Mouse (Mus musculus) MEL (cell line): ENCODE measurements around the gene Rabggta. TPM values are rescaled to one million over a fixed set of nuclear protein-coding genes. Genes with fewer than 3 reads are reported as not detected.
A peak's percentile ranks its signal among the peaks of the same experiment; 100 is the strongest.

Source experiments
- DNase-seq: peaks from one replicate; pipeline ENCODE4 v3.0.0; 2011; ENCODE audit warnings: low read depth, low spot score
- H3K27ac ChIP-seq: 2 replicates; pipeline ENCODE4 v1.5.1; 2012; ENCODE audit warnings: low read depth, mild to moderate bottlenecking, control low read depth, low read length, moderate library complexity; ENCODE audit not compliant: control insufficient read depth
- H3K27me3 ChIP-seq, 2 experiments: fragments of 150-350 bp in 1 of 2; sonication (generic) in 1 of 2; 2 replicates each; pipeline ENCODE4 v1.6.1; 2012; ENCODE audit warnings: low read length in 2 of 2, mild to moderate bottlenecking in 2 of 2, improper control_type of control experiment in 1 of 2, moderate library complexity in 1 of 2; ENCODE audit not compliant: insufficient read depth in 2 of 2, control insufficient read depth in 1 of 2
- H3K36me3 ChIP-seq, 2 experiments: 2 replicates each; pipeline ENCODE4 v1.6.1; 2012 to 2014; ENCODE audit warnings: low read length in 2 of 2, improper control_type of control experiment in 1 of 2, inconsistent platforms in 1 of 2, mild to moderate bottlenecking in 1 of 2; ENCODE audit not compliant: insufficient read depth in 2 of 2, control insufficient read depth in 1 of 2
- H3K4me1 ChIP-seq, 2 experiments: fragments of 150-350 bp in 1 of 2; sonication (generic) in 1 of 2; 2 replicates each; pipeline ENCODE4 v1.6.1; 2012; ENCODE audit warnings: low read length in 2 of 2, improper control_type of control experiment in 1 of 2, mild to moderate bottlenecking in 1 of 2; ENCODE audit not compliant: insufficient read depth in 2 of 2, control insufficient read depth in 1 of 2
- H3K4me3 ChIP-seq, 2 experiments: fragments of 150-350 bp in 1 of 2; sonication (generic) in 1 of 2; 2 replicates each; pipeline ENCODE4 v1.5.1; 2012; ENCODE audit warnings: low read depth in 2 of 2, low read length in 2 of 2, mild to moderate bottlenecking in 2 of 2, moderate library complexity in 2 of 2, control low read depth in 1 of 2, improper control_type of control experiment in 1 of 2; ENCODE audit not compliant: control insufficient read depth in 1 of 2, insufficient read depth in 1 of 2
- H3K79me2 ChIP-seq: 2 replicates; pipeline ENCODE4 v1.6.1; 2012; ENCODE audit warnings: mild to moderate bottlenecking, low read length, moderate library complexity; ENCODE audit not compliant: control insufficient read depth, poor library complexity, insufficient read depth
- H3K9ac ChIP-seq: 2 replicates; pipeline ENCODE4 v1.6.1; 2012; ENCODE audit warnings: low read depth, mild to moderate bottlenecking, control low read depth, low read length, moderate library complexity; ENCODE audit not compliant: control insufficient read depth, poor library complexity, severe bottlenecking
- H3K9me3 ChIP-seq: fragments of 150-350 bp; sonication (generic); replicated peaks from 2 replicates; pipeline ENCODE4 v1.6.1; 2012; ENCODE audit warnings: mild to moderate bottlenecking, low read length, improper control_type of control experiment, moderate library complexity; ENCODE audit not compliant: insufficient read depth
- BHLHE40 ChIP-seq: IDR thresholded peaks from 2 replicates; pipeline ENCODE4 v1.6.1; 2012; ENCODE audit warnings: low read depth, mild to moderate bottlenecking, inconsistent platforms, low read length, improper control_type of control experiment, borderline replicate concordance
- CHD1 ChIP-seq: IDR thresholded peaks from 2 replicates; pipeline ENCODE4 v1.6.1; 2012; ENCODE audit warnings: low read depth, mild to moderate bottlenecking, inconsistent platforms, low read length, improper control_type of control experiment
- CHD2 ChIP-seq: IDR thresholded peaks from 2 replicates; pipeline ENCODE4 v1.6.1; 2011; ENCODE audit warnings: low read length, improper control_type of control experiment
- ELF1 ChIP-seq: IDR thresholded peaks from 2 replicates; pipeline ENCODE4 v1.6.1; 2014; ENCODE audit warnings: low read depth, mild to moderate bottlenecking, inconsistent platforms, low read length, improper control_type of control experiment, moderate library complexity
- EP300 ChIP-seq, 2 experiments: IDR thresholded peaks; 2 replicates each; pipeline ENCODE4 v1.6.1; 2011; ENCODE audit warnings: improper control_type of control experiment in 2 of 2, low read length in 2 of 2, low read depth in 1 of 2, mild to moderate bottlenecking in 1 of 2
- ETS1 ChIP-seq: IDR thresholded peaks from 2 replicates; pipeline ENCODE4 v1.6.1; 2012; ENCODE audit warnings: low read depth, mild to moderate bottlenecking, inconsistent platforms, low read length, improper control_type of control experiment, moderate library complexity
- GATA1 ChIP-seq: IDR thresholded peaks from 2 replicates; pipeline ENCODE4 v1.6.1; 2011; ENCODE audit warnings: low read depth, low read length, improper control_type of control experiment
- HCFC1 ChIP-seq: IDR thresholded peaks from 2 replicates; pipeline ENCODE4 v1.6.1; 2012; ENCODE audit warnings: low read depth, mild to moderate bottlenecking, inconsistent platforms, low read length, improper control_type of control experiment, moderate library complexity
- JUND ChIP-seq: IDR thresholded peaks from 2 replicates; pipeline ENCODE4 v1.6.1; 2011; ENCODE audit warnings: low read depth, mild to moderate bottlenecking, improper control_type of control experiment, low read length
- MAX ChIP-seq: IDR thresholded peaks from 2 replicates; pipeline ENCODE4 v1.6.1; 2011; ENCODE audit warnings: low read length, improper control_type of control experiment
- MAZ ChIP-seq: IDR thresholded peaks from 2 replicates; pipeline ENCODE4 v1.6.1; 2012; ENCODE audit warnings: low read depth, mild to moderate bottlenecking, inconsistent platforms, low read length, improper control_type of control experiment
- MEF2A ChIP-seq: IDR thresholded peaks from 2 replicates; pipeline ENCODE4 v1.6.1; 2014; ENCODE audit warnings: low read depth, mild to moderate bottlenecking, inconsistent platforms, low read length, improper control_type of control experiment; ENCODE audit not compliant: poor library complexity, insufficient replicate concordance, severe bottlenecking; ENCODE audit errors: extremely low read depth
- MYB ChIP-seq: IDR thresholded peaks from 2 replicates; pipeline ENCODE4 v1.6.1; 2011; ENCODE audit warnings: mild to moderate bottlenecking, low read depth, low read length, improper control_type of control experiment
- NELFE ChIP-seq: IDR thresholded peaks from 2 replicates; pipeline ENCODE4 v1.6.1; 2011; ENCODE audit warnings: low read depth, low read length, improper control_type of control experiment
- POLR2A ChIP-seq, 2 experiments: IDR thresholded peaks; 2 replicates each; pipeline ENCODE4 v1.6.1; 2011 to 2012; ENCODE audit warnings: low read length in 2 of 2, mild to moderate bottlenecking in 2 of 2, control low read depth in 1 of 2, improper control_type of control experiment in 1 of 2, low read depth in 1 of 2, moderate library complexity in 1 of 2; ENCODE audit not compliant: control insufficient read depth in 1 of 2, insufficient read depth in 1 of 2, poor library complexity in 1 of 2
- POLR2AphosphoS5 ChIP-seq: IDR thresholded peaks from 2 replicates; pipeline ENCODE4 v1.6.1; 2012; ENCODE audit warnings: low read depth, borderline replicate concordance, mild to moderate bottlenecking, inconsistent platforms, low read length, moderate library complexity, mixed read lengths
- RAD21 ChIP-seq: IDR thresholded peaks from 2 replicates; pipeline ENCODE4 v1.6.1; 2011; ENCODE audit warnings: mild to moderate bottlenecking, low read depth, low read length, improper control_type of control experiment
- RCOR1 ChIP-seq: IDR thresholded peaks from 2 replicates; pipeline ENCODE4 v1.6.1; 2012; ENCODE audit warnings: low read depth, mild to moderate bottlenecking, inconsistent platforms, low read length, improper control_type of control experiment
- TAL1 ChIP-seq: IDR thresholded peaks from 2 replicates; pipeline ENCODE4 v1.6.1; 2012; ENCODE audit warnings: mild to moderate bottlenecking, inconsistent platforms, low read length, moderate library complexity, mixed read lengths
- TCF12 ChIP-seq: IDR thresholded peaks from 2 replicates; pipeline ENCODE4 v1.6.1; 2014; ENCODE audit warnings: low read depth, mild to moderate bottlenecking, inconsistent platforms, low read length, improper control_type of control experiment, moderate library complexity
- USF1 ChIP-seq: IDR thresholded peaks from 2 replicates; pipeline ENCODE4 v1.6.1; 2014; ENCODE audit warnings: low read depth, mild to moderate bottlenecking, inconsistent platforms, low read length, improper control_type of control experiment, moderate library complexity
- ZC3H11A ChIP-seq: IDR thresholded peaks from 2 replicates; pipeline ENCODE4 v1.6.1; 2012; ENCODE audit warnings: low read depth, mild to moderate bottlenecking, inconsistent platforms, low read length, improper control_type of control experiment
- ZKSCAN1 ChIP-seq: IDR thresholded peaks from 2 replicates; pipeline ENCODE4 v1.6.1; 2012; ENCODE audit warnings: low read depth, mild to moderate bottlenecking, inconsistent platforms, low read length, improper control_type of control experiment, moderate library complexity
- polyA plus RNA-seq, 2 experiments: library from polyadenylated mRNA; stranded (reverse) in 1 of 2; unstranded in 1 of 2; fragments of >175 nt in 1 of 2; fragments of >200 nt in 1 of 2; gene quantifications; 2 replicates each; pipeline versions ENCODE4 v1.2.1 to v1.2.4; 2012; ENCODE audit warnings: low replicate concordance in 2 of 2, low read depth in 1 of 2; ENCODE audit not compliant: insufficient read length in 2 of 2, insufficient read depth in 1 of 2, missing spikeins in 1 of 2
- total RNA-seq: library from RNA; depleted of rRNA; stranded (reverse); fragments of 300-350 nt; gene quantifications from 2 replicates; pipeline ENCODE4 v1.2.3, GENCODE M21; 2012

Rabggta gene
- total and polyA plus RNA-seq, 3 experiments = 22.8 to 32.0 TPM; not detected in 1

DNA sequence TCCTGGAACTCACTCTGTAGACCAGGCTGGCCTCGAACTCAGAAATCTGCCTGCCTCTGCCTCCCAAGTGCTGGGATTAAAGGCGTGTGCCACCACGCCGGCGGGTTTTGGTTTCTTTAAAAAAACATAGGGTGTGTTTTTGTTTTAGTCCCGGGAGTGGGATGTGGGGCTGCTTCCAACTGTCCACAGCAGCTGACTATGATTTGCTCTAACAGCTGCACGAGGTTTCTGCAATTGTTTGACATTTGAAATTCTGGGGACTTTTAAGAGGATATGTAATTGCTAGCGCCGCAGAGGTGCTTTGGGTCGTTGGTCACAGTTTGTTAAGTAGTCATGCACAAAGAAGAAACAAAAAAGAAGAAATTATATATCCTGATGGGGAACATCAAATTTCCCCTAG lies 32.6 kb downstream of the Rabggta start:
- Histone ChIP-seq H3K36me3 (no peaks in the 10 kb centered on the region), H3K9ac (no peak overlapping the region), H3K4me1 (no peaks in the 10 kb centered on the region), H3K79me2 (no peaks in the 10 kb centered on the region), H3K27ac (no peak overlapping the region), H3K27me3 (peaks cover 0 to 1% of the 10 kb centered on the region in 2 experiments; a peak in 1 of 4 replicates), H3K9me3 (no peaks in the 10 kb centered on the region), H3K4me3 (no peak overlapping the region)
- no peak for DNase-seq
- TF ChIP-seq MEF2A (no peak), ELF1 (no peak), POLR2A (IDR thresholded peaks at IDR 0.05; ENCODE audit: control insufficient read depth in 1 of 2, insufficient read depth in 1 of 2, low read depth in 1 of 2, low read length in 2 of 2, poor library complexity in 1 of 2) (no peak), ZC3H11A (no peak), HCFC1 (no peak), JUND (no peak), MAX (no peak), MAZ (no peak)

DNA sequence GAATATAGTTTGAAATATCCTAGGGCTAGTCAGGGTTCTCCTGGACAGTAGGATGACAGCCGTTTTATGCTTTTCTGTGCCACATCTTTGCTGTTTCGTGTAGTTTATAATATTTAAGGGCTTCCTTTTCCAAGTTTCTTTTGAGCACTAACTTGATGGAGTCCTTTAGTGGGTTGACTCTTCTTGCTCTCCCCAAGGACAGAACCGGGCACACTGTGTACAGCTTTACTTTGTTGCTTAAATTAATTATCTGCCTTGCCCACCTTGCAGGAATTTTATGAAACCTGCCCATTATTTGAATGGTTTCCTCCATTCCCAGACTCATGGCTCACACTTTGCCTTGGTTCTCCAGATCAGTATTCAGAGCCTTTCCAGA lies 40.0 kb downstream of the Rabggta start:
- H3K4me1 ChIP-seq = peaks cover 0 to 6% of the 10 kb centered on the region in 2 experiments; a peak in 3 of 4 replicates
- peaks cover 0 to 1% of the 10 kb centered on the region in 2 experiments; a peak in 1 of 4 replicates for H3K27me3 ChIP-seq
- TF ChIP-seq RAD21 = no peak
- no peak for TF ChIP-seq ETS1
- no peaks in the 10 kb centered on the region for H3K9me3 ChIP-seq
- peaks cover 13% of the 10 kb centered on the region for H3K79me2 ChIP-seq
- H3K9ac ChIP-seq = peak overlapping the region; percentile 74
- peak overlapping the region; percentile 63 to 83 for H3K4me3 ChIP-seq
- H3K27ac ChIP-seq = peak overlapping the region; percentile 64
- no peak for DNase-seq
- peaks cover 6 to 11% of the 10 kb centered on the region in 2 experiments for H3K36me3 ChIP-seq

DNA sequence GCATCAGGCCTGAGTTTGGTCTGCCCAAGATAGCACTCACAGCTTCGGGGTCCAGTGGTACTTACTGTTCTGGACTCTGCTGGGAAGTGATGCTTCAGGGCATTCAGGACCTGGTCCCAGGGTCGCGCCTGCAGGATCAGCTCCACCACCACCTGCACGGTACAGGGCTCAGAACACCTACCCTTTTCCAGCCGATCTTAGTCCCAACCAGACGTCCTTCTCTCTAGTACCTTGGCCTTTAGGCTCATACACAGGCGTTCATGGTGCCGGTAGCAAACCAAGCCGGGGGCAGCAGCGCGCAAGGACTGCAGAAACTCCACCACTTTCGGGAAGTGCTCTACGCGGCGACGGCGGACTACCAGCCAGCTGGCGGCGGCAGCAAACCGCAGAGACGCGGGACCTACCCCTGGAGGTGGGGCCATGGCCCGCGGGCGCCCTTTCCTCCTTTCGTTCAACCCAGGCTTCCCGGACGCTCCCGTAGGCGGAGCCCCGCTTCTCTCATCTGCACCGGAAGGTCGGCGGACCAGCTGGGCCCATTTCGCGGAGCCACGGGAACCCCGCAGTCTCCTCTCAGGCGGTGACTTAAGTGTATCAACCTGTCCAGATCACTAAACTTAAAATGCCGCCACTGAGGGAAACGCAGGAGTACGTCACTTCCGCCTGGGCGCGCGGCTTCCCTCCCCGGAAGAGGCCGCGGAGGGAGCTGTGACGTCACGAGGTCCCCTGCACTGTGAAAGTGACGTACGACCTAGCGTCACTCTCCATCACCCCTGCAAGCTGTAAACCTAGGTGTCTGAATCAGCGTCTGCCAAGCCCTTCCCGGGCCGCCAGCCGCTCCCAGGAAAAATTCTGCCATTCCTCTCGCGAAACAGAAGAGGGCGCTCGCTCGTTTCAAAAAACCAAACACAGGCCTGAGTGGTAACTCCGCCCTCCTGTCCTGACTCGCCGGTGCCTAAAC lies 40.6 kb downstream of the Rabggta start, which contains the start of gene Tinf2:
TSS of gene Tinf2 (minus strand) at position 661 of the 958 bp plus-strand sequence.
- H3K27ac ChIP-seq = peak within 1 kb of the TSS; percentile 93
- H3K4me3 ChIP-seq = peak within 1 kb of the TSS; percentile 76 to 83
- H3K27me3 ChIP-seq = no peaks in the 10 kb centered on the region
- H3K4me1 ChIP-seq = peaks cover 0 to 6% of the 10 kb centered on the region in 2 experiments; a peak in 3 of 4 replicates
- peaks cover 6 to 11% of the 10 kb centered on the region in 2 experiments for H3K36me3 ChIP-seq
- peak; percentile 99 for DNase-seq
- no peaks in the 10 kb centered on the region for H3K9me3 ChIP-seq
- peaks cover 13% of the 10 kb centered on the region for H3K79me2 ChIP-seq
- peak within 1 kb of the TSS; percentile 88 for H3K9ac ChIP-seq
- TF ChIP-seq RAD21 (peak; percentile 87), CHD1 (no peak), TCF12 (peak; percentile 37; the same call in 1 of the 2 replicates), JUND (no peak), MYB (no peak), BHLHE40 (0 out of 2 replicates have a peak, but pooled peaks have one; percentile 43), ZKSCAN1 (no peak), CHD2 (no peak), MEF2A (no peak), EP300 (IDR thresholded peaks at IDR 0.05; ENCODE audit: low read depth in 1 of 2, low read length in 2 of 2) (peak in 1 of 2 experiments; percentile 37; a peak in 2 of 4 replicates), ZC3H11A (peak; percentile 93), NELFE (peak; percentile 91), GATA1 (no peak), RCOR1 (peak; percentile 82), TAL1 (no peak), USF1 (peak; percentile 48; the same call in 1 of the 2 replicates), POLR2AphosphoS5 (no peak)
